Mouse (Mus musculus): Measurements from ENCODE around the gene Fyb. TPM values are rescaled to one million over a fixed set of nuclear protein-coding genes. Genes with fewer than 3 reads are reported as not detected.

The Fyb gene
- polyA plus RNA-seq, 1 experiment from 2014 or later, result 1.3 TPM

DNA sequence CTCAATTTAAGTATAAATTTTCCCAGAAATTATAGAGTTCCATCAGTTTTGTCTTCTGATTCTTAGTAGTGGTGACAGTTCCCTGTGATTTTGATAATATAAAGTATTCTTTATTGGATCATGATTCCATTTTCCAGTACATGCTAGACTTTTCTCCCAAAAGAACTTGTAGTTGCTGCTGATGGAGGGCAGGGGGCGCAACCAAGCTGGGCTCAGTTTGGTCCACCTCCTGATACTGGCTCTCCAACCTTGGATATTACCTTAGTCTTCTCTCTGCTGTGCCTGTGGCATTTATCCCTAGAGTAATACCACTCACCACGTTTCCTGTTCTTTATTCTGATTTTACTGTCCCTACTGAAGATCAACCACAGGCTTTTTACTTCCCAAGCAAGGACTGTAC lies 179.5 kb downstream of the Fyb start:
- POLR2A ChIA-PET, result no interaction called here
- TF ChIP-seq CTCF (IDR thresholded peaks at IDR 0.05), result peak; percentile 74
- in situ Hi-C loops (cut with MboI; ENCODE audit: low pct_unique_long_range_greater_than_20kb), result no loop called here
- ATAC-seq, result no peak
- CTCF ChIA-PET, result no interaction called here
- no peaks in the 10 kb centered on the region for H3K27me3 ChIP-seq
- DNase-seq (ENCODE audit: low read depth, low spot score), result no peak

DNA sequence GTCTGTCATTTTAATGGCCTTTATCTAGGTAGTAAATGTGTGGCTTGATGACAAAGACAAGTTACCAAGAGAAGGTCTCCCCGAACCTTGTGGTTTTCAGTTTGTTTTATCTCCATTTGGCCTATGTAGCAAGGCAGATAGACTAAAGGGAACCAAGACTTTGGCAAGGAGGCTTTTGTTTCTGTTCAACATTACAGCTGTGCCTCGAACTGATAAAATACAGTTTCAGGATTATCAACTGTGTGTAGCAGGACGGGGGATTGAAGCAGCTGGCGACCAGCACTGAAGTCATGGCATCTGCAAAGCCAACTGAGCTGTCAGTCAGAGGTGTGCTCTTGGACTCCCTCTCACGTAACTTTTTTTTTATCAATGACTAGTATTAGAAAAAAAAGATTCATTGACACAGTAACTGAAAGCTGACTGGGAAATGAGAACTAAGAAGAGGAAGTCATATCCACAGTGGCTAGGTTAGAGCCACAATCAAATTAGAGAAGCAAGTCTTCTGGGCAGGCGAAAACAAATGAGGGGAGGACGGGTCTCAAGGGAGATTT lies 182.8 kb downstream of the Fyb start:
- POLR2A ChIA-PET, result no interaction called here
- TF ChIP-seq CTCF (IDR thresholded peaks at IDR 0.05), result no peak

DNA sequence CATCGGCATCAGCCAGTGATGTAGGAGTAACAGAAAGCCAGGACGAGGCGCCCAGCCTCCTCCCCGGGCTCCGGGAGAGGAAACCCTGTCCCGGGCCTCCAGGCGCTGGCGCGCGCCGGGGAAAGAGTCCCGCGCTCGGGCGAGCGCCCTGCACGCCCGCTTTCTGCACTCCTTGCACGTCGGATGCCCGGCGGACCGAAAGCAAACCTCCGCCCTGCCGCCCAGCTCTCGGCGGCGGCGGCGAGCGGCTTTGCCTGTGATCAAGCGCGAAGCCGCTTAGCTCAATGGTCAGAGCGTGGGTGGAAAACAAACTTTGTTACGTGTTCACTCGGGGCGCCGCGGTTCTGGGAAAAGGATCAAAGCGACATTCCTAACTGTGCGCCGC lies 184.9 kb downstream of the Fyb start:
- POLR2A ChIA-PET, result interaction anchor here (0.6 kb wide), 1 partner anchor 10 kb away, joined by 3 read pairs; no protein-coding TSS in a partner anchor
- DNase-seq (ENCODE audit: low read depth, low spot score) (no peak), ATAC-seq (peak; percentile 49)
- in situ Hi-C loops (cut with MboI; ENCODE audit: low pct_unique_long_range_greater_than_20kb), result loop anchor here (5.0 kb wide), 1 partner anchor 80 kb away; no protein-coding TSS in a partner anchor
- no peak for TF ChIP-seq CTCF (IDR thresholded peaks at IDR 0.05)
- CTCF ChIA-PET, result interaction anchor here (0.7 to 1.3 kb wide), 2 partner anchors 18 to 78 kb away, joined by 3 to 4 read pairs; no protein-coding TSS in a partner anchor
- H3K27me3 ChIP-seq, result no peaks in the 10 kb centered on the region

More for the DNA sequence above, 182.8 kb downstream of the Fyb start:
- CTCF ChIA-PET, result no interaction called here
- DNase-seq (ENCODE audit: low read depth, low spot score), result no peak
- no peaks in the 10 kb centered on the region for H3K27me3 ChIP-seq
- in situ Hi-C loops (cut with MboI; ENCODE audit: low pct_unique_long_range_greater_than_20kb), result loop anchor here (5.0 kb wide), 1 partner anchor 78 kb away; no protein-coding TSS in a partner anchor
- ATAC-seq, result no peak

DNA sequence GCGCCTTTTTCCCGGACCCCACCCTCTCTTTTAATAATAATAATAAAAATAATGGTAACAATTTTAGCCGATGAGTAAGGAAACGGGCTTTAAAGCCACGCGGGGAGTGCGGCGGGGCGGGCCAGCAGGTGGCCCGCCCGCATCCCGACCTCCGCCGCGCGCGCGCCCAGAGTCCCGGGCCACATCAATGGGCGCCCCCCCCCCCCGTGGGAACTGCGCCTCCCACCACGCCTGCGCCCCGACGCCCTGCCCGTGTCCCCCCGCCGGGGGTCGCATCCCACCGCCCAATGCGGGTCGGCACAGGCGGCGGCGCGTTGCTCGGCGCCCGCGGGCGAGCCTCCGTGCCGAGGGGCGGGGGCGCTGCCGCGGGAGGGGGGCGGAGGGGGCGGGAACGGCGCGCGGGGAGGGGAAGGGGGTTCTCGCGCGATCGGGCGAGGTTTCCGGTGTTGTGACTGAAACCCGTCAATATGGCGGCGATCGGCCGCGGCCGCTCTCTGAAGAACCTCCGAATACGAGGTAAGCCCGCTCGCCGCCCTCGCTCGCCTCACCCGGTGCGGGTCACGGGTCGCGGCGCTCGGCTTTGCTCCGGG lies 185.4 kb downstream of the Fyb start, which contains the start of gene Rictor:
TSS of gene Rictor (plus strand) at position 444 of the 590 bp plus-strand sequence.
- in situ Hi-C loops (cut with MboI; ENCODE audit: low pct_unique_long_range_greater_than_20kb), result loop anchor here (5.0 kb wide), 1 partner anchor 81 kb away; no protein-coding TSS in a partner anchor

DNA sequence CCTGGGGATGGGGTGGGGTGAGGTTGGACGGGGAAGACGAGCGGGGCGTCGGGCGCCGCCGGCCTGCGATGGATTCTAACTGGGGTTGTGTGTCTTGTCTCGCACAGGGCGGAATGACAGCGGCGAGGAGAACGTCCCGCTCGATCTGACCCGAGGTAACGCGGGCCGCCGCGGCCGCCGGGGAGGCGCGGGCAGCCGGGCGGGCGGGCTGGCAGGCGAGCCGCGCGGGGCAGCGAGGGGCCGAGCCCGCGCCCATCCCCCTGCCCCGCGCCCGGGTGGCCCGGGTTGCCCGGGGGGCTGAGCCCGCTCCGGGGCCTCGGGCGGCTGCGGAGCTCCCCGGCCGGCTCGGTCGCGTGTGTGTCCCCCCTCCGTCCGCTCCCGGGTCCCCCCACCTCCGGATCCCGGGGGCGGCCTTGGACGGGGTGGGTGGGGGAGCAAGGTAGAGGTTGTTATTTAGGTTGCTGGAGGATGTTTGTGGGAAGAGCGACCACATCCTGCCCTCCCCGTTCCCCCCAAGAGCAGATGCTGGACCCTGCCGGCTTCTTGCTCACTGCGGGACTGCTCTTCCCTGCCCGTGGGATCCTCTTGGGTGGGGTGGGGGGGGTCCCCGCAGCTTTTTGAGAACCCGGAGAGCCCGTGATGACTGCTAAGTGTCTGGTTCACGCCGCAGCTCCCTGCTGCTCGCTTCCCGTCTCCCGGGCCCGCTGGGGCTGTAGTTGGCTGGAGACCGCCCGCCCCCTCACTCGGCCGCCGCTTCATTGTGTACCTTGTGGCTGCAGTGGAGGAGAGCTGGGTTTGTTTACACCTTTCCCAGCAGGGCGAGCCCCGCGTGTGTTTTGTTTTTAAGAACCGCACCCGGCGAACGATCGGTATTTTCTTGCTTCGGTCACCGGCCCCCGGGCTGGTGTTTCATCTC lies 186.1 kb downstream of the Fyb start:
- POLR2A ChIA-PET, result interaction anchor here (0.6 kb wide), 1 partner anchor 9 kb away, joined by 3 read pairs; no protein-coding TSS in a partner anchor
- in situ Hi-C loops (cut with MboI; ENCODE audit: low pct_unique_long_range_greater_than_20kb), result loop anchor here (5.0 kb wide), 1 partner anchor 81 kb away; no protein-coding TSS in a partner anchor

More for the DNA sequence above, 185.4 kb downstream of the Fyb start, which contains the start of gene Rictor:
- DNase-seq (ENCODE audit: low read depth, low spot score), result no peak
- ChIA-PET POLR2A (interaction anchor here (0.6 kb wide), 1 partner anchor 10 kb away, joined by 3 read pairs; no protein-coding TSS in a partner anchor), CTCF (interaction anchor here (1.3 kb wide), 1 partner anchor 78 kb away, joined by 3 read pairs; no protein-coding TSS in a partner anchor)
- peak; percentile 77 for ATAC-seq
- no peaks in the 10 kb centered on the region for H3K27me3 ChIP-seq
- TF ChIP-seq CTCF (IDR thresholded peaks at IDR 0.05), result no peak

DNA sequence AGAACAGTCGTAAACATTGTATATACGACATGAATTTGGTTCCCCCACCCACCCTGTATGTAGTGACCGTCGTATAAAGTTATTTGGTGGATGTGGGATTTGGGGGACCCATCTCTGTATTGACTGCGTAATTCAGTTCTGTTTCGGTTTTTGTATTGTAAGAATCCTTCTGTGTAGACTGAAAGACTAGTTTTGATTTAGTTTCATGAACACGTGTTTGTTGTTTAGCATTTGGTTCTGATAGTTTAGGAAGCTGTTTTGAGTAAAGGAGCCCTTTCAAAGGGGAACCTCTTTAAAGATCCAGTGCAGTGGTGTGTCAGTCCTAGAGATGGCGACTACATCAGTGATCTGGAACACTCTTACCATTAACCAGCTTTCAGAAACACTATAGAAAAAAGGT lies 187.0 kb downstream of the Fyb start:
- DNase-seq (ENCODE audit: low read depth, low spot score) (no peak), ATAC-seq (no peak)
- no peak for TF ChIP-seq CTCF (IDR thresholded peaks at IDR 0.05)
- in situ Hi-C loops (cut with MboI; ENCODE audit: low pct_unique_long_range_greater_than_20kb), result loop anchor here (5.0 kb wide), 1 partner anchor 82 kb away; no protein-coding TSS in a partner anchor
- H3K27me3 ChIP-seq, result no peaks in the 10 kb centered on the region
- POLR2A ChIA-PET, result interaction anchor here (0.7 kb wide), 1 partner anchor 10 kb away, joined by 4 read pairs; no protein-coding TSS in a partner anchor
- CTCF ChIA-PET, result interaction anchor here (1.2 kb wide), 1 partner anchor 36 kb away, joined by 3 read pairs; no protein-coding TSS in a partner anchor

More for the DNA sequence above, 186.1 kb downstream of the Fyb start:
- CTCF ChIA-PET, result no interaction called here
- H3K27me3 ChIP-seq, result no peaks in the 10 kb centered on the region
- ATAC-seq (peak; percentile 66), DNase-seq (ENCODE audit: low read depth, low spot score) (no peak)
- no peak for TF ChIP-seq CTCF (IDR thresholded peaks at IDR 0.05)

DNA sequence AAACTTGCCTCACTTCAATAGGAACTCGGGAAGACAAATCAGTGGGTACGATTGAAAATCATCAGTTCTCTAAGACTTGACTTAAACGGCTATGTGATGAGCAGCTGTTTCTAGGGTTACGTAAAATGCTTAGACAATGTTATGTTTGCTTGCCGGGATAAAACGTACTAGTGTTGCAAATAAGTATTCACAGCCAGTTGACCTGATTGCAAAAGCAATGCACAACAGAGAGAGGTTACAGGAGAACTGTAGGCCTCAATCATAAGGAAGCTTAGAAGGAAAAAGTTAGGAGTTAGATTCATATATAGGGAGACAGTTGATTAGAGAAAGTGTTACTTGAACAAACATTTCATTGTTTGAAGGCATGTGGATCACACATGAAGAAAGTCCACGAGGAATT lies 187.7 kb downstream of the Fyb start:
- no peak for DNase-seq (ENCODE audit: low read depth, low spot score)
- no peak for TF ChIP-seq CTCF (IDR thresholded peaks at IDR 0.05)
- ChIA-PET CTCF (interaction anchor here (0.8 to 1.2 kb wide), 2 partner anchors 9 to 35 kb away, joined by 3 read pairs; no protein-coding TSS in a partner anchor), POLR2A (interaction anchor here (0.6 kb wide), 1 partner anchor 132 kb away, joined by 4 read pairs; no protein-coding TSS in a partner anchor)
- H3K27me3 ChIP-seq, result no peaks in the 10 kb centered on the region
- ATAC-seq, result no peak
- in situ Hi-C loops (cut with MboI; ENCODE audit: low pct_unique_long_range_greater_than_20kb), result no loop called here

DNA sequence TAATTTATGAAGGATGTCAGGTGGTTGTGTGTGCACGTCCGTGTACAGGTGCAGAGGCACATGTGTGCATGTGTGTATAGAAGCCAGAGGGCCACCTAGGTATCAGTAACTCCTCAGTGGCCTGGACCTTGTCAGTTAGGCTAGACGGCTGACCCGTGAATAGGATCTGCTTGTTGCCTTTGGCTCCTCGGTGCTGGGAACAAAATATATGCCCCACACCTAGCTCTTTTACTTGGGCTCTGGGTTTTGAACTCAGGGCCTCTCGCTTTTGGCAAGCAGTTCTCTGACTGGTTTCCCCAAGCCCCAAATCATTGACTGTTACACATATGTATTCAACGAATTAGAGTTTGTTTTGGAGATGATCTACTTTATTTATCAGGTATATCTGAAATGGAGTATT lies 188.6 kb downstream of the Fyb start:
- ChIA-PET CTCF (no interaction called here), POLR2A (interaction anchor here (0.6 kb wide), 1 partner anchor 133 kb away, joined by 4 read pairs; no protein-coding TSS in a partner anchor)
- no peaks in the 10 kb centered on the region for H3K27me3 ChIP-seq
- DNase-seq (ENCODE audit: low read depth, low spot score) (no peak), ATAC-seq (no peak)
- in situ Hi-C loops (cut with MboI; ENCODE audit: low pct_unique_long_range_greater_than_20kb), result no loop called here
- TF ChIP-seq CTCF (IDR thresholded peaks at IDR 0.05), result no peak

Other genes starting within 250 kb of the Fyb start
- gene Dab2, start 223.1 kb upstream of the Fyb start, polyA plus RNA-seq (2021), result 87.5 TPM
- gene C9, start 77.5 kb upstream of the Fyb start, polyA plus RNA-seq (2021), result not detected
- gene Rictor, start 185.5 kb downstream of the Fyb start, polyA plus RNA-seq (2021), result 13.1 TPM

Data from Patski (cell line).